Mouse (Mus musculus) forebrain, embryonic 10.5 days (tissue): ENCODE data around the gene Fgfr2. TPM values are rescaled to one million over a fixed set of nuclear protein-coding genes. Genes with fewer than 3 reads are reported as not detected.

Experiments
- DNase-seq: peaks from one replicate; pipeline ENCODE4 v3.0.0-alpha.2; 2017; ENCODE audit warnings: low spot score; ENCODE audit errors: extremely low spot score
- H3K27ac ChIP-seq: fragments of 300-500 bp; sonication (generic); 2 replicates; pipeline ENCODE4 v1.5.1; 2016; ENCODE audit warnings: mild to moderate bottlenecking
- H3K27me3 ChIP-seq: fragments of 300-500 bp; sonication (generic); 2 replicates; pipeline ENCODE4 v1.6.1; 2016; ENCODE audit warnings: mild to moderate bottlenecking; ENCODE audit not compliant: poor library complexity, severe bottlenecking
- H3K36me3 ChIP-seq: fragments of 300-500 bp; sonication (generic); replicated peaks from 2 replicates; pipeline ENCODE4 v1.6.1; 2016; ENCODE audit warnings: mild to moderate bottlenecking, moderate library complexity
- H3K4me1 ChIP-seq: fragments of 300-500 bp; sonication (generic); 2 replicates; pipeline ENCODE4 v1.6.1; 2016
- H3K4me3 ChIP-seq: fragments of 300-500 bp; sonication (generic); 2 replicates; pipeline ENCODE4 v1.5.1; 2016; ENCODE audit warnings: mild to moderate bottlenecking, moderate library complexity
- H3K9me3 ChIP-seq: fragments of 300-500 bp; sonication (generic); 2 replicates; pipeline ENCODE4 v1.6.1; 2016; ENCODE audit warnings: mild to moderate bottlenecking, moderate library complexity
- WGBS: fragments of 180-500 bp; shearing (Covaris S2); methylation state at CpG from one replicate; pipeline ENCODE4 v1.1.7; 2016; 5-methylcytosine and 5-hydroxymethylcytosine counted together
- microRNA-seq: library from miRNA; unstranded; fragments of <30 nt; microRNA quantifications from one replicate; pipeline ENCODE4, GENCODE M21; 2017
- polyA plus RNA-seq: library from polyadenylated mRNA; unstranded; fragments of >200 nt; fragmentation: Nextera tagmentation; extraction: Ambion mirVana; gene quantifications from 2 replicates; pipeline ENCODE4 v1.2.1, GENCODE M21; 2016

Gene Fgfr2
- polyA plus RNA-seq, 1 experiment from 2014 or later: 55.7 TPM

- Histone ChIP-seq H3K27me3 (0 out of 2 replicates have a peak, but pooled peaks cover 11% of the 10 kb centered on the region), H3K36me3 (no peaks in the 10 kb centered on the region), H3K9me3 (no peaks in the 10 kb centered on the region), H3K4me1 (peaks cover 16% of the 10 kb centered on the region), H3K27ac (0 out of 2 replicates have a peak overlapping the region, but pooled peaks have one; percentile 9), H3K4me3 (no peak overlapping the region)
- WGBS: 30% methylated on average over 16 of the region's 16 CpGs
- no peak for DNase-seq
These were observed 2993.7 kb downstream of the Fgfr2 start for GRCm38 (mm10) chr7:130129359-130129960.

GRCm38 (mm10) chr7:130121507-130121906, 3001.6 kb downstream of the Fgfr2 start:
- Histone ChIP-seq H3K36me3 (no peaks in the 10 kb centered on the region), H3K27me3 (peaks cover 18% of the 10 kb centered on the region), H3K27ac (no peak overlapping the region), H3K4me1 (peaks cover 47% of the 10 kb centered on the region), H3K9me3 (no peaks in the 10 kb centered on the region), H3K4me3 (no peak overlapping the region)
- DNase-seq: no peak
- WGBS: 19% methylated on average over 2 of the region's 2 CpGs

- Histone ChIP-seq H3K4me3 (no peak overlapping the region), H3K27ac (peak overlapping the region; percentile 46; the same call in 1 of the 2 replicates), H3K9me3 (no peaks in the 10 kb centered on the region), H3K4me1 (peaks cover 47% of the 10 kb centered on the region), H3K36me3 (no peaks in the 10 kb centered on the region), H3K27me3 (peaks cover 18% of the 10 kb centered on the region)
- WGBS: 69% methylated on average over 6 of the region's 6 CpGs
- DNase-seq: no peak
These were observed 3003.7 kb downstream of the Fgfr2 start for GRCm38 (mm10) chr7:130119466-130119865.

GRCm38 (mm10) chr7:130118726-130119125, 3004.4 kb downstream of the Fgfr2 start:
- H3K36me3 ChIP-seq: no peaks in the 10 kb centered on the region
- H3K27me3 ChIP-seq: peaks cover 18% of the 10 kb centered on the region
- peaks cover 47% of the 10 kb centered on the region for H3K4me1 ChIP-seq
- WGBS: 58% methylated on average over 4 of the region's 4 CpGs
- no peaks in the 10 kb centered on the region for H3K9me3 ChIP-seq
- H3K4me3 ChIP-seq: no peak overlapping the region
- no peak for DNase-seq
- no peak overlapping the region for H3K27ac ChIP-seq

GRCm38 (mm10) chr7:130117466-130118123, 3005.6 kb downstream of the Fgfr2 start:
- H3K4me1 ChIP-seq: peaks cover 46% of the 10 kb centered on the region
- no peaks in the 10 kb centered on the region for H3K36me3 ChIP-seq
- H3K9me3 ChIP-seq: no peaks in the 10 kb centered on the region
- DNase-seq: no peak
- H3K27ac ChIP-seq: no peak overlapping the region
- 27% methylated on average over 4 of the region's 4 CpGs for WGBS
- peaks cover 18% of the 10 kb centered on the region for H3K27me3 ChIP-seq
- no peak overlapping the region for H3K4me3 ChIP-seq

- Histone ChIP-seq H3K9me3 (no peaks in the 10 kb centered on the region), H3K4me1 (peaks cover 27% of the 10 kb centered on the region), H3K36me3 (no peaks in the 10 kb centered on the region), H3K27ac (no peak overlapping the region), H3K27me3 (peaks cover 8% of the 10 kb centered on the region; the same call in 1 of the 2 replicates), H3K4me3 (no peak overlapping the region)
- no peak for DNase-seq
- 82% methylated on average over 4 of the region's 4 CpGs for WGBS
These were observed 3008.7 kb downstream of the Fgfr2 start for GRCm38 (mm10) chr7:130114436-130114835.

Small RNA genes lying within 50 kb of the gene (microRNA-seq; reads per million reads assigned to microRNA genes)
- not detected for gene Mir7061

Other genes starting within 250 kb of the Fgfr2 start
- 8.8 and 9.9 TPM in 2 replicates for gene Zranb1, start 192.2 kb downstream of the Fgfr2 start, polyA plus RNA-seq
- gene Ctbp2, start 1.0 kb upstream of the Fgfr2 start, polyA plus RNA-seq: 125 and 133 TPM in 2 replicates